ENCODE assay signal across 7 mouse cellular contexts in the genomic region with DNA sequence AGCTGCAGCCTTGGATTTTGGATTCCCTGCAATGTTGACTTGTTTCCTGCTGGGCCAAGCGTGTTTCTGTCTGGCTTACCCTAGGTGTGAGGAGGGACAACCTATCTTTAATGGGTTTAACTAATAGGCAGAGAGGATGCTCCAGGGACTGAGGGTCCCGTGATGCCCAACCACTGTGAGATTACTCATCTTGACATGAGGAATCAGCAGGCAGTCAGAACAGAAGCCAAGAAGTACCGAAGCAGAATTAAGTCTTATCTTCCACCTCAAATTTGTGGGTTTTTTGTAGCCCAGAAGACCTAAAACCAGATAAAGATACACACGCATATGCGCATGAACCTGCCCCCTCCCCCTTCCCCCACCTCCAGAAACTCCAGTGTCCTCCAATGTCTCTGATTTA.
"Had no signal": no experiment of that assay in that cellular context is flagged by ENCODE, and none has a peak within 500 bp of the region (broad histone marks: within the 10 kb centered on the region; RNA-seq: fewer than 3 reads in every experiment).

No protein-coding gene starts in this region.

- DNase-seq: lung, adult 2 months; lung, postnatal 14 days; lung, postnatal 36 days; right cerebral cortex, postnatal 14 days; thymus, adult 2 months; thymus, postnatal 25 days; thymus, postnatal 4 days had no signal
